Mouse (Mus musculus) limb, embryonic 10.5 days (tissue): Measurements from ENCODE around the gene Gm6793. TPM values are rescaled to one million over a fixed set of nuclear protein-coding genes. Genes with fewer than 3 reads are reported as not detected.

Experiments
- DNase-seq: peaks from one replicate; pipeline ENCODE4 v3.0.0-alpha.2; 2017; ENCODE audit warnings: low spot score
- H3K27ac ChIP-seq: fragments of 300-500 bp; sonication (generic); 2 replicates; pipeline ENCODE4 v1.5.1; 2016; ENCODE audit warnings: mild to moderate bottlenecking
- H3K27me3 ChIP-seq: fragments of 300-500 bp; sonication (generic); 2 replicates; pipeline ENCODE4 v1.6.1; 2016; ENCODE audit warnings: low read depth, mild to moderate bottlenecking; ENCODE audit not compliant: poor library complexity, severe bottlenecking
- H3K36me3 ChIP-seq: fragments of 300-500 bp; sonication (generic); 2 replicates; pipeline ENCODE4 v1.6.1; 2016; ENCODE audit warnings: mild to moderate bottlenecking, moderate library complexity
- H3K4me1 ChIP-seq: fragments of 300-500 bp; sonication (generic); 2 replicates; pipeline ENCODE4 v1.6.1; 2016
- H3K4me3 ChIP-seq: fragments of 300-500 bp; sonication (generic); 2 replicates; pipeline ENCODE4 v1.5.1; 2016; ENCODE audit warnings: mild to moderate bottlenecking, moderate library complexity
- H3K9me3 ChIP-seq: fragments of 300-500 bp; sonication (generic); replicated peaks from 2 replicates; pipeline ENCODE4 v1.6.1; 2016; ENCODE audit warnings: mild to moderate bottlenecking
- WGBS: fragments of 180-500 bp; shearing (Covaris S2); methylation state at CpG from one replicate; pipeline ENCODE4 v1.1.7; 2016; 5-methylcytosine and 5-hydroxymethylcytosine counted together
- polyA plus RNA-seq: library from polyadenylated mRNA; unstranded; fragments of >200 nt; fragmentation: Nextera tagmentation; extraction: Ambion mirVana; gene quantifications from 2 replicates; pipeline ENCODE4 v1.2.1, GENCODE M21; 2016

Gm6793 gene
- polyA plus RNA-seq, result 0.50 and 0.74 TPM in 2 replicates

DNA sequence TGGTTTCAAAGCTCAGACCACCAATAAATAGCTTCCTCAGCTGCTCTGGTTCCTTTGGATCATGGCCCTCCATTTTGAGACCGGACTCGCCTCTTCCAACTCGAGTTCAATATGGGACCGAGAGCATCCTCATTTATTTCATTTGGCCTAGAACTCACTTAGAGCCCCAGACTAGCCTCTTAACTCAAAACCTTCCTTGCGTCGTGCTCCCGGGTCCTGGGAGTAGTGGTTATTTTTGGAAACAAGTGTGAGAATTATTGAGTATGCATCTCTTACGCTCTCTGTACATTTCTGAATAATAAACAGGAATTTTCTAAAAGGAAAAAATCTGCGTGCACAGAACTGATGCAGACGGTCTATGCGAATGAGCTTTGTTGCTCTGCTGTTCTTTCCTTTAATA, at the start of gene Gm6793:
Gene Gm6793, minus strand, starts transcription at position 101 of the 400 bp plus-strand sequence.
- Histone ChIP-seq H3K4me3 (no peak within 1 kb of the TSS), H3K27ac (no peak within 1 kb of the TSS), H3K27me3 (no peaks in the 10 kb centered on the region), H3K9me3 (no peaks in the 10 kb centered on the region), H3K4me1 (peaks cover 19% of the 10 kb centered on the region), H3K36me3 (peaks cover 46% of the 10 kb centered on the region)
- WGBS, result 94% methylated on average over 11 of the region's 11 CpGs
- no peak for DNase-seq

DNA sequence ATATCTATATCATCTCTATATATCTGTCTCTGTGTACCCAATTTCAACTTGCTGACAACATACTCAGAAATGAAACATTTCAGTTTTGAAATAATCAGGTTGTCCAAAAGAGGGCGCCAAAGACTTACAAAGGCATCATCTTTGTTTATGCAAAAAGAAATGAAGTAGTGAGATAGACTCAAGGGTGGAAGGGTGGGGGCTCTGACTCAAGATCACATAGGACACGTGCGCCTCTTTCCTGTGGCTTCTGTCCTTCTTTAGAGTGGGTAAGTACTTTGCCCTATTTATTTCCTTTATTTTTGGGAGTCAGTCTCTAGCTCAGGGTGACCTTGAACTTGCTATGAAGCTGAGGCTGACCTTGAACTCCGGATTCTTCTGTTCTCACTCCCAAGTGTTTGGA, 46.5 kb upstream of the Gm6793 start:
- no peaks in the 10 kb centered on the region for H3K9me3 ChIP-seq
- H3K36me3 ChIP-seq, result no peaks in the 10 kb centered on the region
- no peak overlapping the region for H3K27ac ChIP-seq
- no peaks in the 10 kb centered on the region for H3K27me3 ChIP-seq
- no peak overlapping the region for H3K4me3 ChIP-seq
- 47% methylated on average over 4 of the region's 4 CpGs for WGBS
- no peaks in the 10 kb centered on the region for H3K4me1 ChIP-seq
- no peak for DNase-seq

DNA sequence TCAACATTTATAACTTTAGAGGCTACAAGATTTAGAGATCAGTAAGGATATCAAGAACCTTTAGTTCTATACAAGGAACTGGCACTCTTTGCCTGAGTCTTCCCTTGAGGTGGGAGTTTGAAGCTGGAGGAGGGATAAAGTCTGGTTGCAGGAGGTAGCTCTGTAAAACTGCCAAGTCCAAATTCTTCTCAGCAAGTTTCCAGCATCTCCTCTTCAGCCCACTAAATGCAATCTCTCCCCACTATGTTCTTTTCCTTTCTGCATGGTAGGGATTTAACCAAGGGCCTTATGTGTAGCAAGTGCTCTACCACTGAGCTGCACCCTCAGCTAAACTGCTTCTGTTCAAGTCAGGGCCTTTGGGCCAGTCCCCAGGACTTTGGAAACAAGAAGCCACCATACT, 39.6 kb upstream of the Gm6793 start:
- Histone ChIP-seq H3K36me3 (no peaks in the 10 kb centered on the region), H3K27ac (no peak overlapping the region), H3K27me3 (no peaks in the 10 kb centered on the region), H3K9me3 (no peaks in the 10 kb centered on the region), H3K4me1 (no peaks in the 10 kb centered on the region), H3K4me3 (no peak overlapping the region)
- DNase-seq, result no peak

DNA sequence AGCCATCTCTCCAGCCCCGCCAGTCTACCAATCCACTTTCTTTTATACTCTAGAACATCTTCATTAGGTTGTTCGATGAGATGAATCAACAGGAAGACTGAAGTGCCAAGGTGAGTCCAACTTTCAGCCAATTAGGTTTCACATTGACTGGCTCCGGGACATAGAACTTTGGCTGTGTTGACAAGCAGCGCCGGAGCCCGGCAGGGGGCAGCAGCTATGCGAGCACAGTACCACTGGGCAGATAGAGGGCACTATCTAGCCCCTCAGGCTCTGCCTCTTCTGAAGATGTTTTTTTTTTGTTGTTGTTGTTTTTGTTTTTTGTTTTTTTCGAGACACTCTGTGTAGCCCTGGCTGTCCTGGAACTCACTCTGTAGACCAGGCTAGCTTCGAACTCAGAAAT, 36.7 kb upstream of the Gm6793 start:
- Histone ChIP-seq H3K27ac (no peak overlapping the region), H3K4me1 (no peaks in the 10 kb centered on the region), H3K27me3 (no peaks in the 10 kb centered on the region), H3K36me3 (no peaks in the 10 kb centered on the region), H3K4me3 (no peak overlapping the region), H3K9me3 (no peaks in the 10 kb centered on the region)
- DNase-seq, result no peak
- 80% methylated on average over 9 of the region's 9 CpGs for WGBS

DNA sequence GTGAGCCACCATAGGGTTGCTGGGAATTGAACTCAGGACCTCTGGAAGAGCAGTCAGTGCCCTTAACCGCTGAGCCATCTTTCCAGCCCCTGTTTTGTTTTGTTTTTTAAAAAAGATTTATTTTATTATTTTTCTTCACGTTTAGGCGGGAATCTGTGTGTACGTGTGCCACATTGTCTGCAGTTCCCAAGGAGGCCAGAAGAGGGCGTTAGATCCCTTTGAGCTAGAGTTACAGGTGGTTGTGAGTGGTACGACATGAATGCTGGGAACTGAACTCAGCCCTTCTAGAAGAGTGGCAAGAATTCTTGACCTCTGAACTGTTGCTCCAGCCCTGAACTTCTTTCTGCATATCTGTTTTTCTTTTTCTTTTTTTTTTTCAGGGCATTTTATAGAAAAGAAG, 35.1 kb upstream of the Gm6793 start:
- Histone ChIP-seq H3K4me3 (no peak overlapping the region), H3K4me1 (no peaks in the 10 kb centered on the region), H3K27me3 (no peaks in the 10 kb centered on the region), H3K36me3 (no peaks in the 10 kb centered on the region), H3K27ac (no peak overlapping the region), H3K9me3 (no peaks in the 10 kb centered on the region)
- WGBS, result 79% methylated on average over 6 of the region's 6 CpGs
- no peak for DNase-seq

DNA sequence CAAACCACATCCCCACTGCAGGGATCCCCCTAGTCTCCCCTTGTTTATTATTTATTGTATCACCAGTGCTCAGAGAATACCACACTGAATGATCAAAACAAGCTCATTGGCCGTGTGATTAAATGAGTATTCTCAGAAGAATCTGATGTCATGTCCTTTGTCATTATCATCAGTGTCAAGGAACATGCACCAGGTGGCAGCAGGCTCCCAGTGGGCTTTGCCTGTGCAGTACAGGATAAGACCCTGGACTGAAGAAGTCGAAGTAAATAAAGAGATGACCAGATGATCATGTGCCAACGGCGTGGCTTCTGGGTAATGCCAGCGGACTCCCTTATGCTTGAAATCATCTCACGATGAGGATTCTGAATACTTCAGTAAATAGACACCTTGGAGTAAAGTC, 33.5 kb upstream of the Gm6793 start:
- H3K4me1 ChIP-seq, result no peaks in the 10 kb centered on the region
- 83% methylated on average over 6 of the region's 6 CpGs for WGBS
- H3K27ac ChIP-seq, result no peak overlapping the region
- no peak for DNase-seq
- H3K4me3 ChIP-seq, result no peak overlapping the region
- H3K27me3 ChIP-seq, result no peaks in the 10 kb centered on the region
- H3K9me3 ChIP-seq, result no peaks in the 10 kb centered on the region
- no peaks in the 10 kb centered on the region for H3K36me3 ChIP-seq

DNA sequence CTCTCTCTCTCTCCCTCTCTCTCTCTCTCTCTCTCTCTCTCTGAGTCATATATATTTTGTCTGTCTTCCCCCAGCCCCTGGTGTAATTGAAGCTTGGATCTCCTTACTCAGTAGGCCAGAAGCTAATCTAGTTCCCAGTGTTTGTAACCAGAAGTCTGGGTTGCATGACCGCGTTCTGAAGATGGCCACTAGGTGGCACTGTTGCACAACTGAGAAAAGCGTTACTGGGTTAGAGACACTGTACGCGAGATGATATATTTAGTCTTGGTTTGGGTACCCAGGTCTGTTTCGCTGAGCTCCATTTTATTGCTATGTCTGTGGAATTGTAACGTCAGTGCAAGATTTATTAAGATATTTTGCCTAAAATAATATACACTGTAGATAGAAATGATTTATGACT, 31.1 kb upstream of the Gm6793 start:
- Histone ChIP-seq H3K36me3 (no peaks in the 10 kb centered on the region), H3K27ac (no peak overlapping the region), H3K4me3 (no peak overlapping the region), H3K4me1 (no peaks in the 10 kb centered on the region), H3K9me3 (no peaks in the 10 kb centered on the region), H3K27me3 (no peaks in the 10 kb centered on the region)
- DNase-seq, result peak; percentile 87
- 8% methylated on average over 7 of the region's 7 CpGs for WGBS

DNA sequence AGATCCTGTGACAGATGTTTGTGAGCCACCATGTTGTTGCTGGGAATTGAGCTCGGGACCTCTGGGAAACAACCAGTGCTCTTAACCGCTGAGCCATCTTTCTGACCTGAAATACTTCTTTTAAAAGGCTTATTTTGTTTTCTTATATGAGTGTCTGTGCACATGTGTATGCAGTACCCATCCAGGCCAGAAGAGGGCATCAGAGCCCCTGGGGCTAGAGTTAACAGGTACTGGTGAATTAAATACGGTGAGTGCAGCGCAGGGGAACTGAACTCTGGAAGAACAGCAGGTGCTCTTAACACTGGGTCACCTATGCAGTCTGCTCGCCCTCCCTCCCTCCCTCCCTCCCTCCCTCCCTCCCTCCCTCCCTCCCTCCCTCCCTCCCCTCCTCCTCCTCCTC, 30.3 kb upstream of the Gm6793 start:
- DNase-seq, result no peak
- no peaks in the 10 kb centered on the region for H3K4me1 ChIP-seq
- H3K4me3 ChIP-seq, result no peak overlapping the region
- H3K27ac ChIP-seq, result no peak overlapping the region
- WGBS, result 77% methylated on average over 5 of the region's 5 CpGs
- H3K27me3 ChIP-seq, result no peaks in the 10 kb centered on the region
- no peaks in the 10 kb centered on the region for H3K36me3 ChIP-seq
- no peaks in the 10 kb centered on the region for H3K9me3 ChIP-seq

DNA sequence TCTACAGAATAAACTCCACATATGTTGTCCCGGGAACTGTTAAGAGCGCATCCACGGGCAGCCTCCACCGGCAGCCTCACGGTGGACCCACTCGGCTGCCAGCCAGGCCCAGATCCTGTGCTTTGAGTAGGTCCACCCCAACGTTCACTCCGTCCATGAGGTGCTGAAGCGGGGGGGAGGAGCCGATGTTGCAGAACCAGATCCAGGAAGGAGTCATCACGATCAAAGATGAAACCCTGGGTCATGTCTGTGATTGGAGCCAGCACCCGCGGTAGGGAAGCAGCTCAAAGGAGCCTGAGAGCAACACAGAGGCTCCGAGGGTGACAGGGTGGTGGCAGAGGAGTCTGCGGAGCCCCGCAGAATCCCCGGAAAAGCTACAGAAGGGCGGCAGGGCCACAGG, 22.7 kb upstream of the Gm6793 start:
- H3K4me1 ChIP-seq, result peaks cover 4% of the 10 kb centered on the region; the same call in 1 of the 2 replicates
- no peaks in the 10 kb centered on the region for H3K27me3 ChIP-seq
- H3K9me3 ChIP-seq, result no peaks in the 10 kb centered on the region
- no peak for DNase-seq
- no peaks in the 10 kb centered on the region for H3K36me3 ChIP-seq
- H3K27ac ChIP-seq, result no peak overlapping the region
- 77% methylated on average over 18 of the region's 18 CpGs for WGBS
- no peak overlapping the region for H3K4me3 ChIP-seq

DNA sequence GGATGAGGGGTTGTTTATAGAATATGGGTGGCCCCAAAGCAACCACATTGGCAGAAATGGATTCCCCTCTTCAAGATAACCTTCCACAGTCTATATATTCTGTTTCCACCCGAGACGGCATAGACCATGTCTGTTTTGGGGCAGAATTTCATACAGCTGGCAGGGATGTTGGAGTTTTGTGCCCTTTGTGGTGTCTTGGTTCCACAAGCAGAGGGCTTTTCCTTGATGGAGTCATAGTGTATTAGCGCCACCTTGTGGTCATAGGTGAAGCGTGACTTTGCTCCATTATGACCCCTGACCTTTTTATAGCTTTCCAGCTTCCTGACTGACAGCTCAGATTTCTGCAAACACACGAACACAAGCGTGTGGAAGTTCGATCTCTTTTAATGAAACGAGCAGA, 19.8 kb upstream of the Gm6793 start:
- Histone ChIP-seq H3K27me3 (no peaks in the 10 kb centered on the region), H3K27ac (no peak overlapping the region), H3K4me3 (no peak overlapping the region), H3K4me1 (peaks cover 14% of the 10 kb centered on the region), H3K36me3 (no peaks in the 10 kb centered on the region), H3K9me3 (no peaks in the 10 kb centered on the region)
- DNase-seq, result peak; percentile 71
- 15% methylated on average over 8 of the region's 8 CpGs for WGBS

DNA sequence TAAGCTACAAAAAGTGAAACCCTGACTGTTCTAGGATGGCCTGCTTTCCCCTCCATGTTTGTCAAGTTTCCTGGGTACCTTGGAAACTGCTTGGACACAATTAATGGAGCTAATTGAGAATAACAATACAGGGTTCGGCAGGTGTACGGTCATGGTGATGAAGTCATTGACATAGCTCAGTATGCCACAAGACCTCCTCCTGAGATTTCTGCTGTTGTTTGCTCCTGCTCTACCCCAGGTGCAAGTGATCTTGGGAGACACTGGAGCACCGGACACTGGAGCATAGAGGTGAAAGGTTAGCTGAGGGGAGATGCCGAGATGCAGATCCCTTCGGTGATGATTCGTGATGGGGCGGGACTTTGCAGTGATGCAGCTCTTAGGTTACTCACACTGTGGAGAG, 18.2 kb upstream of the Gm6793 start:
- H3K27me3 ChIP-seq, result no peaks in the 10 kb centered on the region
- peaks cover 14% of the 10 kb centered on the region for H3K4me1 ChIP-seq
- no peaks in the 10 kb centered on the region for H3K36me3 ChIP-seq
- no peak overlapping the region for H3K27ac ChIP-seq
- WGBS, result 60% methylated on average over 7 of the region's 7 CpGs
- DNase-seq, result no peak
- no peak overlapping the region for H3K4me3 ChIP-seq
- H3K9me3 ChIP-seq, result no peaks in the 10 kb centered on the region

DNA sequence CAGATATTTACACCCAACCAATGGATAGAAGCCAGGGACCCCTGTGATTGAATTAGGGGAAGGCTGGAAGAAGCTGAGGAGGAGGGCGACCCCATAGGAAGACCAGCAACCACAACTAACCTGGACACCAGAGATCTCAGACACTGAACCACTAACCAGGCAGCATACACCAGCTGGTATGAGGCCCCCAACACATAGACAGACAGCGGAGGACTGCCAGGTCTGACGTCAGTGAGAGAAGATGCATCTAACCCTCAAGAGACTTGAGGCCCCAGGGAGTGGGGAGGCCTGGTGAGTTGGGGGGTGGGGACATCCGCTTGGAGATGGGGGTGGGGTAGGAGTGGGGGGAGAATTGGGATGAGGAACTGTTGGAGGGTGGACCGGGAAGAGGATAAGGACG, 15.8 kb upstream of the Gm6793 start:
- DNase-seq, result no peak
- H3K9me3 ChIP-seq, result no peaks in the 10 kb centered on the region
- peaks cover 20% of the 10 kb centered on the region for H3K4me1 ChIP-seq
- no peaks in the 10 kb centered on the region for H3K27me3 ChIP-seq
- no peak overlapping the region for H3K27ac ChIP-seq
- H3K4me3 ChIP-seq, result no peak overlapping the region
- 56% methylated on average over 6 of the region's 6 CpGs for WGBS
- no peaks in the 10 kb centered on the region for H3K36me3 ChIP-seq

DNA sequence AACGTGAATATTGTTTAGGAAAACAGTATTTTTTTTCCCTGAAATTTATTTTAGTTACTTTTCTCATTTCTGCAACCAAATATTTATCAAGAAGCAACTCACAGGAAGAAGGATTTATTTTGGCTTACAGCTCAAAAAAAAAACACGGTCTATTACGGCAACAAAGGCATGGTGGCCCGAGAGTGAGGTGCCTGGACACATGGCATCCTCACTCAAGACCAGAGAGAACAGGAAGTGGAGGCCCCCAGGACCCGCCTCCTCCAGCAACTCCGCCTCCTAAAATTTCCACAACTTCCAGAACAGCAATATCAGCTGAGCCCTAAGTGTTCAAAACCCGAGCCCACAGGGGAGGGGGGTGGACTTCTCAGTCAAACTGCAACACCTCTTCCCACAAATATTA, 14.6 kb upstream of the Gm6793 start:
- no peak overlapping the region for H3K27ac ChIP-seq
- H3K4me1 ChIP-seq, result peaks cover 26% of the 10 kb centered on the region
- no peaks in the 10 kb centered on the region for H3K36me3 ChIP-seq
- 90% methylated on average over 7 of the region's 7 CpGs for WGBS
- no peaks in the 10 kb centered on the region for H3K9me3 ChIP-seq
- H3K27me3 ChIP-seq, result no peaks in the 10 kb centered on the region
- H3K4me3 ChIP-seq, result no peak overlapping the region
- DNase-seq, result no peak

DNA sequence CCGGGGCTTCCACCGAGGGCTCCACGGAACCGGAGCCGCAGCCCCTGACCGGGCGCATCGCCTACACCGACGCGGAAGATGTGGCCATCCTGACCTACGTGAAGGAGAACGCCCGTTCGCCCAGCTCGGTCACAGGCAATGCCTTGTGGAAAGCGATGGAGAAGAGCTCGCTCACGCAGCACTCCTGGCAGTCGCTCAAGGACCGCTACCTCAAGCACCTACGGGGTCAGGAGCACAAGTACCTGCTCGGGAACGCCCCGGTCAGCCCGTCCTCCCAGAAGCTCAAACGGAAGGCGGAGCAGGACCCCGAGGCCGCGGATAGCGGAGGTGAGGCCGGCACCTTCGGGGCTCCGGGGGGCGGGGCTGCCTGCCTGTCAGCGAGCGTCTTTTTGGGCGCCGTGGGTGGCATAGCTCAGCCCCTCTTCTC, 3.0 kb downstream of the Gm6793 start:
- WGBS, result under 1% methylated on average over 40 of the region's 40 CpGs

More for the DNA sequence above, 3.0 kb downstream of the Gm6793 start:
- H3K4me1 ChIP-seq, result peaks cover 19% of the 10 kb centered on the region
- H3K36me3 ChIP-seq, result peaks cover 36% of the 10 kb centered on the region
- no peaks in the 10 kb centered on the region for H3K27me3 ChIP-seq
- H3K4me3 ChIP-seq, result peak overlapping the region; percentile 84
- peak overlapping the region; percentile 87 for H3K27ac ChIP-seq
- peak; percentile 65 for DNase-seq
- H3K9me3 ChIP-seq, result no peaks in the 10 kb centered on the region
